Mouse (Mus musculus) spleen, embryonic (tissue): ENCODE data around the gene Ppm1l.

Experiments
- CTCF ChIA-PET: fragments of 350-600 bp; sonication (Branson Sonifier 250); formaldehyde crosslinking; loops from one replicate; lab custom pipeline; 2022; lab: Charles Lee

Ppm1l gene

GRCm38 (mm10) chr3:69316391-69317195, at the start of gene Ppm1l:
Ppm1l (plus strand) TSS chr3:69316861.
- CTCF ChIA-PET = no interaction called here

DNA sequence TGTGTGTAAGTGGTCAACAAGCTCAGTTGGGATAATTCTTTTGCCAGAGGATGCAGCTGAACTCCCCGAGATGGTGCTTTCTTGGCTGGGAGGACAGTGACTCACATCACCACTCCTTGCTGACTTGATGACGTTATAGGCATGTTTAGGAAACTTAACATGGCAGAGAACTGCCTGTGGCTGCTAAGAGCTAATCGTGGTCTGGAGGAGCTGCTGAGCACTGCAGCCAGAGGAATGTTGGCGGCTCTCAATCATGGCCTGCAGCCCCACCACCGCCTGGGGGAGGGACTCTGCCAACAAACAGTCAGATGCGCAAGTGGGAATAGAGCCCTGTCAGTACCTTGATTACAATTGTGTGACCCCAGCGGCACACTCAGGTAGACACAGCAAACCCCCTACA, 44.8 kb upstream of the Ppm1l start:
- CTCF ChIA-PET = interaction anchor here (0.6 to 0.7 kb wide), 2 partner anchors 28 to 111 kb away, joined by 3 to 4 read pairs; no protein-coding TSS in a partner anchor

DNA sequence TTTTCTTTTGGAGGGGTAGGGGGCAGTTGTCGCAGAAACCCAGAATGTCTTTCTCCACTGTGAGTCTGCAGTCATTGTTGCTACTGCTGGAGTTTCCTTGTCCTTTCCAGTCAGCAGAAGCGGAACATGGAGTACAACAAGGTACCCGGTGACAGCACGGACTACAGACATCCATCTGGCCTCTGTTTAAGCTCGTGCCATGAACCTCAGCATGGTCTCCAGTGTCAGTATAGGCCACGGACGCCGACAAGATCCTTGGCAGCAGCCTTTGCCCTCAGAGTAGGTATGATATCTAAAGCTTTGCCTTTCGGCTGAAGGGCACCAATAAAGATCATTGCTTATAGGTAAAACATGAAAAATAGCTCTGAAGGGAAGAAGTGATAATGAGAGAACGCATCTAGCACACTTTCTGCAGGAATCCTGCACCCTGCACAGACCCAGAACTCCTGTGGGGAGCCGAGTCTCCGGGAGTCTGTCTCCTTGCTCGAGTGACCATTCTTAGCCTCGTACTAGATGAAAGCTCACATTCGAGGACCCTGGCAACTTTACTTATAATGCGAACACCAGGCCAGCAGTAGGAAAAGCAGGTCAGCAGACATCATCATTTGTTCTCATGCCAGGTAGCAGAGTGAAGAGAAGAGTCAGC, 42.5 kb upstream of the Ppm1l start:
- CTCF ChIA-PET = no interaction called here

DNA sequence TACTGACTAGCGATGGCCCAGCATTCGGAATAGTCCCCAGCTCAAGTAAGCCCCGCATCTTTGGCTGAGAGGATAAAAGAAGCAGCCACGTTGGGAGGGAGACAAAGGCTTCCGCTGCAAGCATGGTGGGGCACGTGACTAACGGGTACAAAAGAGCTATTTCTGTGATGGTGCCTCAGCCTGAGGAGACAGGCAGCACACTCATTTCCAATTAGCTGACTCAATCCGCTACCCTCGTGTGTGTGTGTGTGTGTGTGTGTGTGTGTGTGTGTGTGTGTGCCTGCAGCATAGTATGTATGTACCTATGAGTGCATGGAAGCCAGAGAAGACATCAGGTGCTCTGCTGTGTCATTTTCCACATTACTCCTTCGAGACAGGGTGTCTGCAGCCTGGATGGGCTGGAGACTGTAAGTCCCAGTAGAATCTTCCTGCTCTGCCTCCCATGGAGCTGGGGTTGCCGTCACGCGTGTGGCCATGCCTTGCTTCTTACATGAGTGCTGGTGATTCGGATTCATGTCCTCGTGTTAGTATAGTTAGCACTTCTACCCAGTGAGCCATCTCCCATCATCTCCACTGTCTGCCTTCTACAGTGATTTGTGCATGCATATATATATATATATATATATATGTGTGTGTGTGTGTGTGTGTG, 41.9 kb upstream of the Ppm1l start:
- CTCF ChIA-PET = no interaction called here

DNA sequence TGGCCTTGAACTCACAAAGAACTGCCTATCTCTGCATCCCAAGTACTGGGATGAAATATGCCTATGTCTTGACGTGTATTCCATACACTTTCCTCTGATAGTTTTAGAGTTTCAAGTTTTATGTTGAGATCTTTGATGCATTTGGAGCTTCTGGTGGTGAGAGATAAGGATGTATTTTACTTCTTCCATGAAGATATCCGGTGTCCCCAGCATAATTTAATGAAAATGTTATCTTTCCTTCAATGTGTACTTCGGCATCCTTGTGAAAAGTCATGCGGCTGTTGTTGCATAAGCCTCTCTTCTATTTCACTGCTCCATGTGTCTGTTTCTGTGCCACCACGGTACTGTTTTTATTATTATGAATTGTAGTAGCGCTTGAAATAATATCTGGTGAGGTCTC, 38.0 kb upstream of the Ppm1l start:
- CTCF ChIA-PET = no interaction called here

DNA sequence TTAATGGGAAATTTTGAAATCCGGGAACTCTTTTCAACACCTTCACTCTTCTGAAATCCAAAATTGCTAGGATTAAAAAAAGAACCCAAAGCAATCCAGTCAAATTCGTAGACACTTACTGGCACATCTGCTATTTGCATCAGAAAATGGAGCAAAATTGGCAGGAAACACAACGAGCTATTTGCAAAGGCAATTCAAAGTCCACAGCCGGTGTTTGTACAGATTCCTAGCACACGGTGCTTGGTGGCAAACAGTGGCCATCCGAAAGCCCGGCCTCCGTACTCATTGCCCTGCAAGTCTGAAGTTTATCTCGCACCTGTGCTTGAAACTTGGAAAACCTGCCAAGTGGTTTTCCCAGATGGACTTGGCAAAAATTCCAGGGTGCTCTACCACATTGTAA, 34.3 kb upstream of the Ppm1l start:
- CTCF ChIA-PET = no interaction called here

GRCm38 (mm10) chr3:69283085-69283847, 33.4 kb upstream of the Ppm1l start:
- CTCF ChIA-PET = no interaction called here

DNA sequence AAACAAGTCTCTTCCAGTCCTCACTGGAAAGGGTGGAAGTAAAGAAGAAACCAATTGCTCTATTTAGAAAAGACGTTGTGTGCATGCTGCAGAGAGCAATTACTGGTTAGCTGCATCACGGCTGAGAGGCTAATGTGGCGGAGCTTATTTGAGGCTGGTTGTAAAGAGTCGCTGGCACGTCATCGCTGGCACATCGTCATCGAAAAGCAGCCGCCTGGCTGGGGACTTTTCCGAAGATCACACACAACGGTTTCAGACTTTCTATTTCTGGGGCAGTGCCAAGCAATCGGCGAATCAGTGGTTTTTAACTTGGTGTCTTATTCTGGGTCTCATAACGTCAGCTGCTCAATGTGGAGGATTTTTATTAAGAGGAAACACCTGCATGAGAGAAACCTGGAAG, 26.8 kb upstream of the Ppm1l start:
- CTCF ChIA-PET = no interaction called here

DNA sequence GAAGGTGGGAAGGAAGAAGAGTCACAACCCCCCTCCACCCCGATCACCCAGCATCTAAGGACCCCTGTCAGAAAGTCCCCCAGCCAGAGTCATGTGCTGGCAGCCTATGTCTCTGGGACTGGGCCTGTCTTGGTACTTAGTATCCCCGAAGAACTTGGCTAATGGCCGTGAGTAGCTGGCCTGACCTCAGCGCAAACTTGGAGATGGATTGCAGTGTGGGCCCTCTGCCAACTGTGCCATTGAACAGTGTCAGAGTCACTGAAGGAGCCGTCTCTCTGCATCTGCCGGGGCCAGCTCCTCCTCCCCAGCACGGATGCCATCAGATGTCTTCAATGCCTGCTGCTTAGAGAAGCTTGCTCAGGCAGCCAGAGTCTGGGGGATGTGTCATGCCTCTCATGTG, 26.4 kb upstream of the Ppm1l start:
- CTCF ChIA-PET = interaction anchor here (0.7 kb wide), 1 partner anchor 222 kb away, joined by 7 read pairs; no protein-coding TSS in a partner anchor

GRCm38 (mm10) chr3:69290844-69291243, 25.8 kb upstream of the Ppm1l start:
- CTCF ChIA-PET = interaction anchor here (0.7 kb wide), 1 partner anchor 222 kb away, joined by 7 read pairs; no protein-coding TSS in a partner anchor

DNA sequence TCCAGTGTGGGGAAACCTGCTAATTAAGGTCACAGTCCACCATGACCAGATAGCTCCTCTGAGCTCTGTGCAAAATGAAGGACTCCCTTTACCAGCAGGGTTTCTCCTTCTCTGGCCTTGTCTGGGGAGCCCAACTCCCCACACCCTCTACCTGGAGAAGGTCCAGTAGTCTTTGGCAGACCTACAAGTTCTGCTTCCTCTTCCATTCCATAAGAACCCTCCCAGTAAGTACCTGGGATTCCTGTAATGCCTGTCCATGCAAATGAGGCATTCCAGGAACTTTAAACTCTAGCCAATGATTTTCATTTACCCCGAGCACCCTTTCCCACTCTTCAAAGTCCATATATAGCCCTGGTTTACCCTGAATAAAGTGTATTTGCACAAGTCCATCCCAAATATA, 24.0 kb upstream of the Ppm1l start:
- CTCF ChIA-PET = no interaction called here

- CTCF ChIA-PET = no interaction called here
These were observed 20.4 kb upstream of the Ppm1l start for GRCm38 (mm10) chr3:69296270-69296669.

GRCm38 (mm10) chr3:69300121-69300520, 16.5 kb upstream of the Ppm1l start:
- CTCF ChIA-PET = interaction anchor here (0.7 kb wide), 1 partner anchor 29 kb away, joined by 3 read pairs; no protein-coding TSS in a partner anchor

GRCm38 (mm10) chr3:69315810-69316390, 761 bp upstream of the Ppm1l start:
- CTCF ChIA-PET = no interaction called here

GRCm38 (mm10) chr3:69317251-69318125, 827 bp downstream of the Ppm1l start:
- CTCF ChIA-PET = no interaction called here

- CTCF ChIA-PET = no interaction called here
These were observed 1.7 kb downstream of the Ppm1l start for GRCm38 (mm10) chr3:69318131-69318951.

DNA sequence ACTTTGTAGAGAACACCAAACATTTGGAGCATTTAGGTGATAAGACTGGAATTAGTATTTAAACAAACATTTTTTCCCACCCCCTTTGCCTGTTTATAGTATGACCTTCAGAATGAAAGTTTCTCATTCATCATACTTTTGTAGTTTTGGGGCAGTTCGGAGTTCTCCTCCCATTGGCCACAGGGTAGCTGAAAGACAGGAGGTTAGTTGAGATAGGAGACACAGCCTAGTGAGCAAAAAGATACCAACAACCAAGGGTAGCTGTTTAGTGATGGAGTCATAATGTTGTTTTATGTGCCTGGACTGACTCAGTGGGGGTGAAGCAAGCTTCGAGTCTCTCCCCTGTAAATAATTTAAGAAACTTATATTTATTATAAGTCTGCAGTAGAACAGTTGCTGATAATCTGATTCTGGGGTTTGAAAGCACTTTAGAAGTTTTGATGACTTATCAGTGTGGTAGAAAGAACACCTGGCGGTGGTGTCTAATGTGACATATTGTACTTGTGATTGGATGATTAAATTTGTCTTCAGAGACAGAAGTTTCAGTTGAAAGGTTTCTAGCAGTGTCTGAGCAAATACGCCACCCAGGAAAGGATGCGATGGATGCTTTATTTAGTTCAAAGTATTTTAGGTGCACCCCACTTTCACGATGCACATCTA, 2.5 kb downstream of the Ppm1l start:
- CTCF ChIA-PET = no interaction called here

- CTCF ChIA-PET = no interaction called here
These were observed 7.3 kb downstream of the Ppm1l start for GRCm38 (mm10) chr3:69323982-69324381.

DNA sequence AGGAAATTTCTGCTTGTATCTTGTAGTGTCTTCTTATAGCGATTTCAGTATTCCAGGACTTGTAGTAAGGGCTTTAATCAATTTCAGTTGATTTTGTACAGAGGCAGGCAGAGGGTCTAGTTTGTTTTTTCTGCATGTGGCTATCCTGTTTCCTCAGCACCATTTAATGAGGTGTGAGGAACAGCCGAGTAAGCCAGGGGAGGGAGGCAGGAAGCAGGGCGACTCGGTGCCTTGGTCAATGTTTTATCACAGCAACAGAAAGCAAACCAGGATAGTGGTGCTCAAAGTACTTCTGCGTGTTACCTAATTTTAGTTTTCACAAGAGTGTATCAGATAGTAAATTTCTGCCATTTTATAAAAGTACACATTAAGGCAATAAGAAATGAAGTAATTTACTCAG, 13.2 kb downstream of the Ppm1l start:
- CTCF ChIA-PET = no interaction called here
